Mouse (Mus musculus): Measurements from ENCODE around the gene Slc38a6.

Slc38a6 gene

DNA sequence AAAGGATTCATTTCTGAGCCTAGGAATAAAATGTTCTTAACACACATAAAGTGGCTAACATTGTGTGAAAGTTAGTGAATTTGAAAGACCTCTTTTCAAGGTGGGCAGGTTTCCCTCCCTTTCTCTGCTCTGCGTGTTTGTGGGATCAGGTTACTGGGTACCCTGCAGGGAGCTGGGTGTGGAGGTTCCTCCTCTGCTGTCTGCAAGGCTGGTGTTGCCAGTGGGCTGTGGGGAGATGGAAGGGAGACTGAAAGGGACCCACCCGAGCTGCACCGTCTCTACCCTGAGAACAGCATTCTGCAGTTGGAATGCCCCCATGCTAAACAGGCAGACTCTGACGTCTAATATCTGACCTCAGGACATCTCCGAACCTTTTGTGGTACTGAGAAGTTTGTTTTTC is 70.7 kb downstream of the Slc38a6 start:
- DNase-seq (ENCODE audit: low read depth) = no peak

GRCm38 (mm10) chr12:73357736-73358135 is 71.2 kb downstream of the Slc38a6 start:
- DNase-seq (ENCODE audit: low read depth) = no peak

DNA sequence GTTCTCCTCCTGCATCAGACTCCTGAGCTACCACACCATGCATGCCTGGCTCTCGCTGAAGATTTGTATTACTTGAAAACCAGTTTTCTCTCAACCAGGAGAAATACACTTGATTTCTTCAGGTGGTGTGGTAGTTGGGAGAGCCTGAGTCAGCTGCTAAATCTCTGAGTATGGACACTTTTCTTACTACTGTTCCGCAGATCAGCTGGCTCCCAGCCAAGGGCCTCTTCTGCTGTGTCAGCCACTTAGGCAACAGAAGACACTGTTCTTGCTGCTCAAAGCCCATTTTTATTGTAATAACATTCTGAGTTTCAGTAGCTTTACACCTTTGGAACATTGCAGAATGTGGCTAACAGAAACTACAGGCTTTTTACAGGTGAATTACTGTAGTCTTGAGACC is 72.1 kb downstream of the Slc38a6 start:
- no peak for DNase-seq (ENCODE audit: low read depth)

- no peak for DNase-seq (ENCODE audit: low read depth)
These were observed 72.9 kb downstream of the Slc38a6 start for GRCm38 (mm10) chr12:73359520-73359919.

- no peak for DNase-seq (ENCODE audit: low read depth)
These were observed 74.6 kb downstream of the Slc38a6 start for GRCm38 (mm10) chr12:73361201-73361600.

DNA sequence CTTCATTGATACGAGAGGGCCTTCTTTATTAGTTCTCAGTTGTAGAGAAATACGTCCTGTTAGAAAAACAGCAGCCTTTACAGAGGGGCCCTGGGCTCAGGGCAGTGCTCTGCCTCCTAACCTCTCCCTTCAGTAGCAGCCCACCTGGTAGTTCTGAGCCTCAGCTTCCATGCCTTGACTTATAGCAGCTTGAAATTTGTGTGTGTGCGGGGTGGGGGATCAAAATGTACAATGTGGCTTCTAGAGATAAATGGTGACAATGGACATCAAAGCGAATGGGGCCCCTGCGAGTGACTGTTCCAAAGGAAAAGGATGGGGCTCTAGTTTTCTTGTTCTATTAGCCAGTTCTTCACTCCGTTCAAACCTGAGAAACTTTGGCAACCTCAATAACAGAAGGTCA is 76.8 kb downstream of the Slc38a6 start:
- no peak for DNase-seq (ENCODE audit: low read depth)

DNA sequence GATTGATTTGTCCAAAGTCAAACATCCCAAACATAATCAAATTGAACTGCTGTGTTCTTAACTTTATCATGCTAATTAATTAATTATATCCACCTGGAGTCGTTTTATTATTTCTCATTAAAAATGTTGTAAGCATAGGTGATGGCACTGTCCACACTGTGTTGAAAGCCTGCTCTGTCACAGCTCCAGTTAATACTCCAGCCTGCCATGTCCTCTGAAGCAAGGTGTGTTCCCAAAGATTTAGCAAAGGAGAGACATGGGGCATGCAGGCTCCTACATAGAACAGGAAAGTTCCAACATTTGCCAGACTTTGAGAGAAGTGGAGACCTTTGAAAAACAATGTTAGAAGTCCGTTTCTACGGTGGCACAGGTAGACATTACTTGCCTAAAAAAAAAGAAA is 77.4 kb downstream of the Slc38a6 start:
- no peak for DNase-seq (ENCODE audit: low read depth)

- DNase-seq (ENCODE audit: low read depth) = no peak
These were observed 80.0 kb downstream of the Slc38a6 start for GRCm38 (mm10) chr12:73366581-73366980.

DNA sequence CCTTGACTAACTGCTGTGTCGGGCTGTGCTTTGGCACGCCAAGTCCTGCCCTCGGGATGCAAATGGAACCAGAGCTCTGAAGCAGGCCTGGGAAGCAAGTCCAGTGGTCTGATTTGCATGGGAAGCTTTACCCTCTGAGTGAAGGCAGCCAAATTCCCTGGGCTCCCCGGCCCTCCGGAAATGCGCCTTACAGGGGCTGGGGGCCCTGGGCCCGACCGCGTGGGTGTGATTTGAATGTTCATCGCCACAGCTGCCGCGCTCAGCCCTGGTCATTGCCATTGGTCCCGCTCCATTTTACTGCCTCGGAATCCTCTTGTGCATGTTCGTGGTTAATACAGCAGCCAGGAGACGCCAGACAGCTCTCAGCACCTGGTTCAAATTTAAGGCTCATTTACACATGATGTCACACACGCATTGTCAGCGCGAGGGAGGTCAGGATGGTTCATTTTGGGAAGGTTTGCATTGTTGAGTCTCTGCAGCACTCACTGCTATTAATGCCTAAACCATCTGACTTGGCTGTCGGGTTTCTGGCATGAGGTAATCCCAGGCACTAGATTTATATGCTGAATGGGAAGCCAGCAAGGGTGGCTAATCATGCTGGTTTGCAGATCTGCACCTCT is 81.0 kb downstream of the Slc38a6 start:
- DNase-seq (ENCODE audit: low read depth) = no peak

DNA sequence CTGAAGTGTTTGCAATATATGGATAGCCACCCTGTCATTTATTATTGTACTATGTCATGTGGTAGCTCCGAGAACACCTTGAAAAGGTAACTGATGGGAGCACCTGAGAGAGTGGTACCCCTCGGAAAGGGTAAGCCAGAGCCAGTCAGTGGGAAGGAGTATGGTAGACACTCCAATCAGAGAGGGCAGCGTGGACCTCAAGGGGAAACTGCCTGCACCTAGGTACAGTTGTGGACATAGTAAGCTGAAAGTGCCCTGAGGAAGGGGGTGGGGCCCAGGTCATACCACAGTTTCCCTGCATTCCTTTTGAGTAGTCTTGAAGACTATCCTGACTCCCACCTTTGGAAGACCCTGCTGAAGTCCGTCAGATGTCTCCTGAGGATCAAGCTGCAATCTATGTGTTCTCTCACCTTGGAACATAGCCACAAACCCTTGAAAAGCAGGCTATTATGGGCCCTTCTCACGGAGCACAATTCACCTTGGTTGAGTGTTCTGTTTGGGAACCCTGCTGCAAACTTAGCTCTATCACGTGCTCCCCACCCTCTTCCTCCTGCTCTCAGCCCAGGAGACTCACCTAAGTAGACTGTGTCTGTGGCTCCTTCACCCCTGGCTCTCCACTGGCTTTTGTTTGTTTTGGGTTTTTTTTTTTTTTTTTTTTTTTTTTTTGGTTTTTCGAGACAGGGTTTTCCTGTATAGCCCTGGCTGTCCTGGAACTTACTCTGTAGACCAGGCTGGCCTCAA is 82.5 kb downstream of the Slc38a6 start:
- DNase-seq (ENCODE audit: low read depth) = no peak

GRCm38 (mm10) chr12:73370367-73370944 is 83.9 kb downstream of the Slc38a6 start:
- no peak for DNase-seq (ENCODE audit: low read depth)

- DNase-seq (ENCODE audit: low read depth) = no peak
These were observed 84.6 kb downstream of the Slc38a6 start for GRCm38 (mm10) chr12:73371132-73371531.

GRCm38 (mm10) chr12:73378026-73378425 is 91.4 kb downstream of the Slc38a6 start:
- no peak for DNase-seq (ENCODE audit: low read depth)

GRCm38 (mm10) chr12:73378724-73379355 is 92.3 kb downstream of the Slc38a6 start:
- DNase-seq (ENCODE audit: low read depth) = no peak

GRCm38 (mm10) chr12:73380686-73381360 is 94.2 kb downstream of the Slc38a6 start:
- DNase-seq (ENCODE audit: low read depth) = no peak

GRCm38 (mm10) chr12:73381452-73381851 is 94.9 kb downstream of the Slc38a6 start:
- no peak for DNase-seq (ENCODE audit: low read depth)

DNA sequence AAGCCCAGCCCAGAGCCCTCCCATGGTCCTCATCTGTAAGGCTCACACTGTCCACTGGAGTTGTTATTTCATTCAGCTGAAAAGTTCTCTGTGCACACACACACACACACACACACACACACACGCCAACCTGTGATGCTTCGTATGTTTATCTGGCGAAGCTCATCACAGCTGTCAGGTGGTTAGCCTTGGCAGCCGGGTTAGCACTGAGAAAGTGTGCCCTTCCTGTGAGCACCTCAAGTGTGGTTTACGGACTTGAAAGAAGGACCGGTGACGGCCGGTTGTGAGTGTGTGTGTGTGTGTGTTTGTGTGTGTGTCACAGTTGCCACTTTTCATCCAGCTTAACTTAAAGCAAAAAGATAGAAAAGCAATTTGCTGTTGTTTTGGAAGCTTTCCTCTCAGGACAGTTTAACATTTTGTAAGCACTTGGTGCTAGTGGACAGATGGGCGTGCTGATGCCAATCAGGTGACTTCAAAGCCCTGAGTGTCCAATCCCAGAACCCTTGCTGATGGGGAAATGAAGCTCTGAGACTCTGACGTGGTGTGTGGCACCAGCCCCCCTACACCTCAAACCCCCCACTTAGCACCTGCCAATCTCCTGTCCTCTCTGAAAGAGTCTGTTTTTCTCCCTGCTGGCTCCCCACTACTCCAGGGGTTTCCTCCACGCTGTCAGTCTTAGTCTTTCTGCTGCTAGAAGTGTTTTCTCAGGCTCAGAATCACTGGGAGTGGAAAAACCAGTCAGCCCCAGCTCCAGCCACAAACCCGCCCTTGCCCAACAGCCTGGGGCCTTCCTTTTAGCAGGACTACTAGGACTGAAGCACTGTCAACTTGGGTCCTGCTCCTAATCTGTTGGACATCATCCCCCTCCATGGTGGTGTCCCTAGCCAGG is 96.0 kb downstream of the Slc38a6 start:
- DNase-seq (ENCODE audit: low read depth) = no peak

DNA sequence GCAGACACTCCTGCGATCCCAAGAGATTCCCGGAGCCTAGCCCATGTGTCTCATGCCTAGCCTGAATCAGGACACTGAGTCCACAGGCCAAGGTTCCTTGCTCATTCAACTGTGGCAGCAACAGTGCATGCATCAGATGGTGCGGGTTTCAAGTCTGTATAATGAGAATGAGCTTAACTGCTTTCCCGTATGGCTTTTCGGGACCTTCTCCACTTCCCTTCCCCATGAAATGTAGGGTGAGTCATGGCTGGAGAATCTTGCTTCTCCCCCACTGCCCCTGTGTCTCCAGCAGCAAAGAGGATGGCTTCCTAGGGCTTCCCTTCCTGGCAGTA is 96.6 kb downstream of the Slc38a6 start:
- no peak for DNase-seq (ENCODE audit: low read depth)

DNA sequence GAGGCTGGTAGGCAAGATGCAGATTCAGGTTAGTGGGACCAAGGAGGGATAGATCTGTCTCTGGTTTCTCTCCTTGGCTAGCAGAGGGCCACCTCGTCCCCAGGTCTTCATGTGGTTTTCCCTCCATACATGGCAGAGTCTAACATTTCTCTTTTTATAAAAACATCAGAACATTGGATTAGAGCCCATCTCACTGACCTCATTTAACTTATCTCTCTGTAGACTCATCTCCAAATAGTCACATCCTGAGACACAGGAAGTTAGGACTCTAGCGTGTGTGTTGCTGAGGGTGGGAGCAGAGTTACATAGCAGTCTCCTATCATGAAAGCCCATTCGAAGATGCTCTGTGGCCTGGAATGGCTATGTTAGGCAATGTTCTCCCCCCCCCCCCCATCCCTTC is 97.3 kb downstream of the Slc38a6 start:
- DNase-seq (ENCODE audit: low read depth) = no peak

DNA sequence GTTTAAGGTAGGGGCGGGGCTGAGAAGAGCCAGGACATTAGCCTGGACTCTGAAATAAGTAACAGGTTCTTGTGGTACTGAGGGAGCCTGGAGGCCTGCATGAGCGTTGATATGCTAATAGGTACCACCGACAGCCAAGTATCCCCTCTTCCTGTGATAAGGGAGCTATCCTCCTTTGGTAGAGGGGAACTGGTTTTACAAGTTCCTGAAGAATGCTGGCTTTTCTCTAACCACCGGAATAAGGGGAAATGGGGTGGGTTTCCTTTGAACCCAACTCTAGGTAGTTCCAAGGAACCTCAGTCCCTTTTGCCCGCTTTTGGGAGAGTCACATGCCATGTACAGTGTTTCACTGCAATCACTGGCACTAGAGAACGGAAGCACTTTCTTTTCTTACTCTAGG is 98.2 kb downstream of the Slc38a6 start:
- no peak for DNase-seq (ENCODE audit: low read depth)

GRCm38 (mm10) chr12:73392507-73392906 is 105.9 kb downstream of the Slc38a6 start:
- DNase-seq (ENCODE audit: low read depth) = no peak

- DNase-seq (ENCODE audit: low read depth) = no peak
These were observed 106.4 kb downstream of the Slc38a6 start for GRCm38 (mm10) chr12:73393018-73393417.

Measured in c-Kit-positive CD71-positive TER-119-negative erythroid progenitor cells, embryonic 14.5 days (primary cell).